Mouse (Mus musculus): ENCODE measurements around the gene Slc5a12. TPM values are rescaled to one million over a fixed set of nuclear protein-coding genes. Genes with fewer than 3 reads are reported as not detected.

The Slc5a12 gene
- polyA plus RNA-seq, 1 experiment from 2014 or later: not detected

Other genes starting within 250 kb of the Slc5a12 start
- gene Fibin, start 234.1 kb upstream of the Slc5a12 start, polyA plus RNA-seq (2015; fragmentation: Nextera tagmentation; extraction: Ambion mirVana): 0.76 and 1.1 TPM in 2 replicates
- 0.12 TPM in 1 of 2 replicates, not detected in the other for gene Muc15, start 124.0 kb downstream of the Slc5a12 start, polyA plus RNA-seq (2015; fragmentation: Nextera tagmentation; extraction: Ambion mirVana)

All from midbrain, embryonic 13.5 days (tissue).